Mouse (Mus musculus): Measurements from ENCODE around the gene Cmtr1. TPM values are rescaled to one million over a fixed set of nuclear protein-coding genes. Genes with fewer than 3 reads are reported as not detected.

Gene Cmtr1
- polyA plus RNA-seq, 1 experiment, result not detected

GRCm38 (mm10) chr17:29688610-29689009 is 28.2 kb downstream of the Cmtr1 start:
- WGBS, result 78% methylated on average over 10 of the region's 10 CpGs
- H3K4me3 ChIP-seq (ENCODE audit: insufficient read depth, low read depth, low read length), result no peak overlapping the region
- H3K4me1 ChIP-seq (ENCODE audit: control insufficient read depth, insufficient read depth, low read length), result peaks cover 6% of the 10 kb centered on the region; the same call in 1 of the 2 replicates
- no peak overlapping the region for H3K27ac ChIP-seq (ENCODE audit: insufficient read depth, low read depth, low read length)
- TF ChIP-seq CTCF (IDR thresholded peaks at IDR 0.05; ENCODE audit: insufficient read depth, low read depth, low read length) (no peak), POLR2A (IDR thresholded peaks at IDR 0.05; ENCODE audit: insufficient read depth, low read depth, low read length) (no peak)

- no peak overlapping the region for H3K27ac ChIP-seq (ENCODE audit: insufficient read depth, low read depth, low read length)
- H3K4me1 ChIP-seq (ENCODE audit: control insufficient read depth, insufficient read depth, low read length), result peaks cover 6% of the 10 kb centered on the region; the same call in 1 of the 2 replicates
- WGBS, result 86% methylated on average over 6 of the region's 6 CpGs
- H3K4me3 ChIP-seq (ENCODE audit: insufficient read depth, low read depth, low read length), result no peak overlapping the region
- TF ChIP-seq POLR2A (IDR thresholded peaks at IDR 0.05; ENCODE audit: insufficient read depth, low read depth, low read length) (no peak), CTCF (IDR thresholded peaks at IDR 0.05; ENCODE audit: insufficient read depth, low read depth, low read length) (no peak)
These were observed 29.9 kb downstream of the Cmtr1 start for GRCm38 (mm10) chr17:29690257-29690656.

GRCm38 (mm10) chr17:29692827-29693226 is 32.4 kb downstream of the Cmtr1 start:
- no peak overlapping the region for H3K27ac ChIP-seq (ENCODE audit: insufficient read depth, low read depth, low read length)
- WGBS, result 91% methylated on average over 2 of the region's 2 CpGs
- no peak for TF ChIP-seq CTCF (IDR thresholded peaks at IDR 0.05; ENCODE audit: insufficient read depth, low read depth, low read length)
- TF ChIP-seq POLR2A (IDR thresholded peaks at IDR 0.05; ENCODE audit: insufficient read depth, low read depth, low read length), result no peak
- H3K4me1 ChIP-seq (ENCODE audit: control insufficient read depth, insufficient read depth, low read length), result peaks cover 1% of the 10 kb centered on the region; the same call in 1 of the 2 replicates
- no peak overlapping the region for H3K4me3 ChIP-seq (ENCODE audit: insufficient read depth, low read depth, low read length)

- Histone ChIP-seq H3K4me1 (ENCODE audit: control insufficient read depth, insufficient read depth, low read length) (no peaks in the 10 kb centered on the region; the same call in 1 of the 2 replicates), H3K4me3 (ENCODE audit: insufficient read depth, low read depth, low read length) (no peak overlapping the region), H3K27ac (ENCODE audit: insufficient read depth, low read depth, low read length) (no peak overlapping the region)
- no peak for TF ChIP-seq POLR2A (IDR thresholded peaks at IDR 0.05; ENCODE audit: insufficient read depth, low read depth, low read length)
- no peak for TF ChIP-seq CTCF (IDR thresholded peaks at IDR 0.05; ENCODE audit: insufficient read depth, low read depth, low read length)
- WGBS, result 76% methylated on average over 2 of the region's 2 CpGs
These were observed 33.2 kb downstream of the Cmtr1 start for GRCm38 (mm10) chr17:29693571-29693970.

- TF ChIP-seq CTCF (IDR thresholded peaks at IDR 0.05; ENCODE audit: insufficient read depth, low read depth, low read length) (no peak), POLR2A (IDR thresholded peaks at IDR 0.05; ENCODE audit: insufficient read depth, low read depth, low read length) (no peak)
- H3K4me1 ChIP-seq (ENCODE audit: control insufficient read depth, insufficient read depth, low read length), result no peaks in the 10 kb centered on the region
- H3K4me3 ChIP-seq (ENCODE audit: insufficient read depth, low read depth, low read length), result no peak overlapping the region
- H3K27ac ChIP-seq (ENCODE audit: insufficient read depth, low read depth, low read length), result no peak overlapping the region
- 87% methylated on average over 4 of the region's 4 CpGs for WGBS
These were observed 34.1 kb downstream of the Cmtr1 start for GRCm38 (mm10) chr17:29694516-29694915.

GRCm38 (mm10) chr17:29696940-29697339 is 36.5 kb downstream of the Cmtr1 start:
- TF ChIP-seq POLR2A (IDR thresholded peaks at IDR 0.05; ENCODE audit: insufficient read depth, low read depth, low read length) (no peak), CTCF (IDR thresholded peaks at IDR 0.05; ENCODE audit: insufficient read depth, low read depth, low read length) (no peak)
- 78% methylated on average over 8 of the region's 8 CpGs for WGBS
- H3K4me3 ChIP-seq (ENCODE audit: insufficient read depth, low read depth, low read length), result no peak overlapping the region

GRCm38 (mm10) chr17:29698421-29698820 is 38.0 kb downstream of the Cmtr1 start:
- Histone ChIP-seq H3K4me3 (ENCODE audit: insufficient read depth, low read depth, low read length) (no peak overlapping the region), H3K27ac (ENCODE audit: insufficient read depth, low read depth, low read length) (no peak overlapping the region), H3K4me1 (ENCODE audit: control insufficient read depth, insufficient read depth, low read length) (no peaks in the 10 kb centered on the region)
- 93% methylated on average over 6 of the region's 6 CpGs for whole genome bisulfite sequencing
- TF ChIP-seq CTCF (IDR thresholded peaks at IDR 0.05; ENCODE audit: insufficient read depth, low read depth, low read length) (no peak), POLR2A (IDR thresholded peaks at IDR 0.05; ENCODE audit: insufficient read depth, low read depth, low read length) (no peak)

More at GRCm38 (mm10) chr17:29696940-29697339, 36.5 kb downstream of the Cmtr1 start:
- H3K4me1 ChIP-seq (ENCODE audit: control insufficient read depth, insufficient read depth, low read length), result no peaks in the 10 kb centered on the region
- H3K27ac ChIP-seq (ENCODE audit: insufficient read depth, low read depth, low read length), result no peak overlapping the region

GRCm38 (mm10) chr17:29700573-29700972 is 40.2 kb downstream of the Cmtr1 start:
- TF ChIP-seq POLR2A (IDR thresholded peaks at IDR 0.05; ENCODE audit: insufficient read depth, low read depth, low read length) (no peak), CTCF (IDR thresholded peaks at IDR 0.05; ENCODE audit: insufficient read depth, low read depth, low read length) (no peak)
- Histone ChIP-seq H3K27ac (ENCODE audit: insufficient read depth, low read depth, low read length) (no peak overlapping the region), H3K4me1 (ENCODE audit: control insufficient read depth, insufficient read depth, low read length) (peaks cover 3% of the 10 kb centered on the region; the same call in 1 of the 2 replicates), H3K4me3 (ENCODE audit: insufficient read depth, low read depth, low read length) (no peak overlapping the region)
- WGBS, result 96% methylated on average over 7 of the region's 7 CpGs

- H3K4me1 ChIP-seq (ENCODE audit: control insufficient read depth, insufficient read depth, low read length), result peaks cover 3% of the 10 kb centered on the region; the same call in 1 of the 2 replicates
- no peak overlapping the region for H3K27ac ChIP-seq (ENCODE audit: insufficient read depth, low read depth, low read length)
- no peak overlapping the region for H3K4me3 ChIP-seq (ENCODE audit: insufficient read depth, low read depth, low read length)
- WGBS, result 71% methylated on average over 4 of the region's 4 CpGs
- TF ChIP-seq POLR2A (IDR thresholded peaks at IDR 0.05; ENCODE audit: insufficient read depth, low read depth, low read length), result no peak
- TF ChIP-seq CTCF (IDR thresholded peaks at IDR 0.05; ENCODE audit: insufficient read depth, low read depth, low read length), result no peak
These were observed 42.7 kb downstream of the Cmtr1 start for GRCm38 (mm10) chr17:29702938-29703710.

Data from olfactory bulb, adult 2 months (tissue).